Mouse (Mus musculus): ENCODE measurements at regions not wholly inside any gene's neighbourhood (a gene's known extent, or its start where the extent isn't known, plus 50 kb on each side); places are given as distances from the start of the nearest gene placed in this dataset.

DNA sequence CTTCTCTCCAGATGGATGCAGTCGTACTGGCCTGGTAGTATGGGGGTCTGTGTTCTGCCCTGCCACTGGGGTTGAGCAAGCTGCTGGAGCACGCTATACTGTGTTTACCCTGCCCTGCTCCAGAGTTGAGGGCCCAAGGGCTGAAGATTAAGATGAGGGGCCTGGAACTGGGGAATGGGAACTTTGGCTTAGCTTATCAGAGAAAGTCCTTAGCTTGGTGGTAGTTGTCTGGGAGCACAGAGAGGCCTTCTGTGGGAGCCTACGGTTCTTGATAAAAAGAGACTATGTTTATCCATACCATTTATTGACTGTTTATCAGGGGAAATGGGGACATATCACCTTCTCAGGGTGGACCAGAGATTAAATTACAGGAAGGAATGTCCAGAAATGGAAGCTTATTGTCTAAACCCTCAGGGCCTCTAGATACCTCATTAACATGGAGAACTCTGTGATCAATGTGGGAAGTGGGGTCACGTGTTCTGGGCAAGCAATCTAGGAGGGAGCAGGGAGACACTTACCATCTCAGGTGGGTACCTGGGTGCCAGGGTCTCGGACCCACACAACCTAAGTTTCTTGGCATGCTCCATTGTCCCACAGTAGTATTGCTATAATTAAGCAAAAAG lies 58.7 kb downstream of the Mycn start:
- intact Hi-C loops (cut with DNase I), result no loop called here

GRCm38 (mm10) chr12:12878031-12878430 lies 63.7 kb downstream of the Mycn start:
- DNase-seq, result no peak
- intact Hi-C loops (cut with DNase I), result no loop called here

More for the DNA sequence above, 58.7 kb downstream of the Mycn start:
- DNase-seq, result no peak

DNA sequence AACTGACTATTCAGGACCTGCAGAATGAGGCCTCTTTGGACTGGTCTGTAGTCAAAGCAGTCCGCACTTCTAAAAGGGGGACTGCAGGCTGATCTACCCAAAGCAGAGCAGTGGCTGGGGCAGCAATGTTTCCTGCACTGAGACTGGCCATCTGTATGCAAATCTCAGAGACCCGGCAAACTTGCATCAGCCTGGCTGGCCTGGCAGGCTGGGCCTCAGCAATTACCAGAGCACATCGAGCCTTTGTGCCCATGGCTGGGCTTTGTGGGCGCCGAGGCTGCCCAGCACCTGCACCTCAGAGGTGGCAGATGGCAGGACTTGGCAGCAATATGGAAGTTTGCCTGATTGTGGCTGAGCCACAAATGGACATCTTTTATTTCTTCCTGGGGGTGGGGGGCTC lies 64.2 kb downstream of the Mycn start:
- intact Hi-C loops (cut with DNase I), result no loop called here
- DNase-seq, result no peak

DNA sequence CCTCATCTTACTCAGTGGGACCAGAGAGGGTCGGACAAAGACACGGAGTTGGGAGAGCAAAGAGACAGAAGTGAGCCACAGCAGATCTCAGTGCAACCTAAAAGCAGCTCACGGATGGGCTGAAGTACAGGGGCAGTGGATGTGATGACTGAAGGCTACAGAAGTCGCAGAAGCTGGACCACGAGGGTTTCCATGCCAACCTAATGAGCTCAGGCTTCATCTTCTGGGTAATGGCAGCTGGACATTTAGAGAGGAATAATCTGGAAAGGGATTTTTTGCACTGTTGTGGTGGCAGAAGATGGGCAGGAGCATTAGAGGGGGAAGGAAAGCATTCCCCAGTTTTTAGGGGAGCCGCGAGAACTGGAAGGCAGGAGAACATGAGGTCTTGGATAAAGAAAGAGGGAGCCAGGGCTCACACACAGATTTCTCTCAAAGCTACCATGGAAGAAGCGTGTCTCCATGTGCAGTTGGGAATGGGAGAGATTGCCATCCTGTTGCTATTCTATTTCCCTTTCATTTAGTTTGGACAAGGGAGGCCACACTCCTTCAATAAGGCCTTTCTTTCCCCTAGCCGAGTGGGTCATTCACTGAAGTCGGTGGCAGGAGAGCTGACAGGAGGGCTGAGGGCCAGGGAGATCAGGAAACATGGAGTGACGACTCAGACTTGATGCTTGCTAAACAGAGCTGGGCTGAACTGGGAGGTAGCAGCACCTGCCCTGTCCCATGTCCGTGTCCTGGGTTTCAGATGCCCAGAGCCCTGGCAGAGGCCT lies 65.6 kb downstream of the Mycn start:
- no peak for DNase-seq
- intact Hi-C loops (cut with DNase I), result no loop called here

DNA sequence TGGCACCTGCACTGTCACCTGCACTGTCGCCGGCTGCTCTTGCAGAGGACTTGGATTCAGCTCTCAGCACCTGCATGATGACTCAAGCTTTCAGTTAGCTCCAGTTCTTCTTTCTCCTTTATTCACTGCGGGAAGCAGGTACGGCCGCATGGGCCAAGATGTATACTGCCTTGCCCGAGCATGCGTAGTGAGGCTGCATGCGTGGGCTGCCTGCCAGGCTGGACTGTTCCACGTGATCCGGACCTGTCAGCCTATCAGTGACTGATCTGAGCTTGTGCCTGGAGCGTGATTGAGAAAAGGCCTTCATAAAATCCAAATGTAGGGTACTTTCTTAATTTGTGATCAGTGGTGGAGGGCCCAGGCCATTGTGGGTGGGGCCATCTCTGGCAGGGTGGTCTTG lies 68.2 kb downstream of the Mycn start:
- intact Hi-C loops (cut with DNase I), result no loop called here

GRCm38 (mm10) chr12:12872974-12873373 lies 68.7 kb downstream of the Mycn start:
- DNase-seq, result no peak
- intact Hi-C loops (cut with DNase I), result no loop called here

More for the DNA sequence above, 68.2 kb downstream of the Mycn start:
- no peak for DNase-seq

DNA sequence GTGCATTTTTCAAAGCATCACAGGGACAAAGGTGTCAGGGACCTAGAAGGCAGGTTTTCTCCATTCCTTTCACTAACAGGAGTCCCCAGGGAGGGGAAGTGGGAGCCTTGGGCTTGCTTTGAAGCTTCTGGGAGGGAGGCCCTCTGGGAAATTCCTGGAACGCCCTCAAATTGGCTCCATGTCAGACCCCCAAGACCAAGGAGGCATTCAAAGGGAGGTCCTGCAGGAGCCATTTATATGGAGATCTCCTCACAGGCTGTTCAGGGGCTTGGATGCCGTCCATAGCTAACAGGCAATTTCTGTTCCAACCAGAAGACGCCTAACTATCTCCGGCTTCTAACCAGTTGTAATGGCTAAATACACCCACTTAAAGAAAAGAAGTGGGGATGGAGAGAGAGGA lies 70.4 kb downstream of the Mycn start:
- no peak for DNase-seq
- intact Hi-C loops (cut with DNase I), result no loop called here

GRCm38 (mm10) chr12:12866590-12866989 lies 75.1 kb downstream of the Mycn start:
- DNase-seq, result no peak
- intact Hi-C loops (cut with DNase I), result no loop called here

- intact Hi-C loops (cut with DNase I), result no loop called here
- DNase-seq, result no peak
Measured at GRCm38 (mm10) chr12:12850681-12851080, 91.0 kb downstream of the Mycn start.

DNA sequence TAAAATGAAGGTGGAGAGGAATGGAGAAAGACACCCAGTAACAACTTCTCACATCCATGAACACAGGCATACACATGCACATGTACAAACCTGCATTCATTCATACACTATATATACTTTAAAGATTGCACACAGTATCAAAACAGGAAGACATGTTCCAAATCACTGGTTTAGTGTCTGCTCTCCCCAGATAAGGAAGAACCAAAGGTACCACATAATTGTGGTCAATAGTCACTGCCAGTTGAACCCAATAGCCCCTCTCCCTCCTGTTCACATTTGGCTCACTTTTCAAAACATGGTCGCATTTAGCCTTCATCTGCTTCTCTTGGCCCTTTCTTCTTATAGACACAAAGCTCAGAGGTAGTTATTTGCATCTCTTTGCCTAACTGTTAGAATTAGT lies 95.0 kb downstream of the Mycn start:
- DNase-seq, result no peak
- intact Hi-C loops (cut with DNase I), result no loop called here

- intact Hi-C loops (cut with DNase I), result no loop called here
- DNase-seq, result no peak
Measured at GRCm38 (mm10) chr12:12842247-12842957, 99.3 kb downstream of the Mycn start.

DNA sequence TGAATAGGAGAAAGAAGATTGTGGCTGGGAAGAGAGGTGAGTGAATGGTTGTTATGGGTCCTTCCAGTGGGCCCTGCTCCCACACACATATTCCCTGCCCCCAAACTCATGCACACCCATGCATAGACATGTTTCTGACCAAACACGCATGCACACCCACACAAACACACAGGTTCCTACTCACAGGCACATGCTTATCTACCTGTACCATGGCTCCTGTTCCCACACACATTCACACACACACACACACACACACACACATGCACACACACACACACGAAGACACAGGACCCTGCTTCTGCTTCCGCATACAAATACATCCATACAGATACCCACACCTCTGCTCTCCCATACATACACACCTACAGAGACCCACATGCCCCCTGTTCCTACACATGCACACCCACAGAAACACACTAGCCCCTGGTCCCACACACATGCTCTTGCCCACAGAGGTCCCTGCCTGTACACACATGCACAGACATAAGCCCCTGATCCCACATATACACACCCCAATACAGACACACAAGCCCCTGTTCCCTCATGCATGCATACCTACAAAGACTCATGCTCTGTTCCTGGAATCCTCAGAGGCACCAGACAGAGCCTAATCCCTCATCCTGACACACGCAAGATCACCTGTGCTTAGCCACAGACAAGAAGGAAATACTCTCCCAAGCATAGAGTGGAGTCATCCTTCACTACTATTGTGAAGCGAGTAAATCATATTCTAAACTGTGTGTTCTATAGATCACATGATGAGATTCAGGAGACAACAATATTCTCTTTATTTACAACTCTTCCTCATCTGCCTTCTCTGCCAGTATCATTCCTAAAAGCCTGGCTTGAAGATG lies 100.1 kb downstream of the Mycn start:
- intact Hi-C loops (cut with DNase I), result no loop called here
- no peak for DNase-seq

DNA sequence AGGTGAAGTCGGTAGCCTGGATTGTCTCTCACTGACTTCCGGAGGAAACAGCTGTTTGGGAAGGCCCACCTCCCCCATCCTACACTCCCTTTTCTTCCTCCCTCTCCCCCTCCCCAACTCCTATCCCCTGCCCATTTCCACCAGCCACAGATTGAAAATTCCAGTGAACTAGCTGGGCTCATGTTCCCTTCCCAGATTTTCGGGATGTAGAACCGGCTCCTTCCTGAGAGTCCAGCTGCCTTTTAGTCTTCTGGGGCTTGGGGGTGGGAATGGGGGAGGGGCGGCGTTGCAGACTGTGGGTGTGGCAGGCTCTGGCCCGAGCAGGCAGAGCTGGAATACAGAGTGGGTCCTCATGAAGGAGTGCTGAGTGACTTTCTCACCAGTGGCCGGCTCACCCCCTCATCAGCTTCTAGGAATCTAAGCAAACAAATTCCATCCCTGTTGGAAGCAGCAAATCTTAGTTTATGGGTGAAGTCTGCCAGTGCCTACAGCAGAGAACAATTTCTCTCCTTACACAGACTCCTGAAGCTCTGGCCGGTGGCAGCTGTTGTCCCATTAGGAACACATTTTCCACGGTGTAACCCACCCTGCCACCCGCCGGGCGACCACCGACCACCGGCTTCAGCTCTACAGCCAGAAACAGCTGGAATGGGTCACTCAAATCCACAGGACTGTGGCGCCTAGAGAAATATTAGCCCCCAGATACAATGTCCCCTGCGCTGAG lies 100.9 kb downstream of the Mycn start:
- peak; percentile 8 to 12 for DNase-seq
- intact Hi-C loops (cut with DNase I), result no loop called here

DNA sequence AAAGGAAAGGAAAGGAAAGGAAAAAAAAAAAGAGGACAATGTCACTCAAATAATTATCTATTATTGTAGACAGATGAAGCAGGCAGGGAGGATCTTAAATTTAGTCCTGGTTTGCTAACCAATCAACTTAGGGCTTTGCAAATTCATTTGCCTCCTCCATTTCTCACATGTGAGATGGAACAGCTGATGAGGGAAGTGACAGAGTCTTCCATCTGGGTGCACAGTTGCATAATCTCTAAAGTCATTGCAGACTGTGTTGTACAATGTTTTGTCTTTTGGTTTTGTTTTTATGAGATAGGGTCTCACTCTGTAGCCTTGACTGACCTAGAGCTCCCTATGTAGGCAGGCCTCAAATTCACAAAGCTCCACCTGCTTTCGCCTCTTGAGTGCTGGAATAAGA lies 103.9 kb downstream of the Mycn start:
- intact Hi-C loops (cut with DNase I), result no loop called here
- DNase-seq, result no peak

GRCm38 (mm10) chr12:12827821-12828641 lies 113.7 kb downstream of the Mycn start:
- intact Hi-C loops (cut with DNase I), result no loop called here
- DNase-seq, result no peak

GRCm38 (mm10) chr12:12827379-12827778 lies 114.3 kb downstream of the Mycn start:
- intact Hi-C loops (cut with DNase I), result no loop called here
- no peak for DNase-seq

DNA sequence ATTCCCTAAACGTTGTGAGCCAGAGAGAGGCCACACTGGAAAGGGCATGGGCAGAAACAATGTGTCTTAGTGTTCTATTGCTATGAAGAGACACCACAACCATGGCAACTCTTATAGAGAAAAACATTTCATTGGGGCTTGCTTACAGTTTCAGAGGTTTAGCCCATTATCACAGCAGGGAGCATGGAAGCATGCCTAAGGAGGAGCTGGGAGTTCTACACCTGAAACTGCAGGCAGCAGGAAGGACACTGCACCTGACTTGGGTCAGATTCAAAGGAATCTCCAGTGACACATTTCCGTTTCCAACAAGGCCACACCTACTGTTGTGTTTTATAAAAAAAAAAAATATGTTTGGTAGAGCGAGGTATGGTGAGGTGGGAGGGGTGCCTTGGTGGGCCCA lies 115.3 kb downstream of the Mycn start:
- DNase-seq, result no peak
- intact Hi-C loops (cut with DNase I), result no loop called here

DNA sequence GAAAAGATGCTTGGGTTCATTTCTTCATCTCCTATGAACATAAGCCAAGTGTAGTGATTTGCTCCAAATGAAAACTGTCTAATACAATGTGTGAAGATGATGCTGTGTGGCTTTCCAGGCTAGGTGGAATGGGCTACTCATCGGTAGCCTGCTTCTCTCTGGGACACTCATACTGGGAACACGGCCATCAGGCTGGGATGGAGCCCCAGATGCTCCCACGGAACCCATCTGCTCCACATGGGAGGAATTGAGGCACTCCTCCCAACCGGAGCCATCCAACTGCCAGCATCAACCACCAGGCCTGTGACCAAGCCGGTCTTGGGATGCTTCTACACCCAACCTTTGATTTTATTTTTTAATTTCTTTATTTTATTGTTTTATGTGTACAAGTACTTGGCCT lies 115.9 kb downstream of the Mycn start:
- intact Hi-C loops (cut with DNase I), result no loop called here
- no peak for DNase-seq

DNA sequence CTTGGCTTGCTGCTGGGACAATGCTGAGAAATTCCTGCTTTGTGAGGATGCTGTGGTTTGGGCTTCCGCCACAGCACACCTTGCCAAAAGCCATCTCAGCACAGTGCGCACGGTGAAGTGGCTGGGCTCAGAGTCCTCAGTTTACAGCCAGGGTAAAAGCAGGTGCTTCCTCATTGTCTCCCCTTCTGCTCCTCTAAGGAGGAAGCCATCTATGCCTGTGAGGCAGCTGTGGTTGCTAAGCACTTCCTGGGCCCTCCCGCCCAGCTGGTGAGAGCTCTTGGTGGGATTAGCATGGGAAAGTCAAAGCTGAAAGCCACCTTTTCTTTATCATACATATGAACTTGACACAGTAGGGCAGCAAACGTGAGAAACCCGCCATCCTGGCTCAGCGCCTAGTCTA lies 120.2 kb downstream of the Mycn start:
- intact Hi-C loops (cut with DNase I), result no loop called here
- no peak for DNase-seq

Data from heart, postnatal 14 days (tissue).